Mouse (Mus musculus) heart, embryonic 13.5 days (tissue): ENCODE results near the gene Prcc. TPM values are rescaled to one million over a fixed set of nuclear protein-coding genes. Genes with fewer than 3 reads are reported as not detected.

Experiments
- ATAC-seq: fragments of 200-750 bp; cut with Nextera tagmentation; 2 replicates; pipeline ENCODE4 v1.8.0; 2017; ENCODE audit warnings: moderate TSS enrichment; ENCODE audit not compliant: insufficient number of reproducible peaks, low FRiP score, low TSS enrichment; ENCODE audit errors: extremely low read depth
- H3K27ac ChIP-seq: fragments of 300-500 bp; sonication (generic); replicated peaks from 2 replicates; pipeline ENCODE4 v1.5.1; 2015; ENCODE audit warnings: moderate library complexity, mild to moderate bottlenecking, inconsistent platforms
- H3K27me3 ChIP-seq: fragments of 300-500 bp; sonication (generic); replicated peaks from 2 replicates; pipeline ENCODE4 v1.6.1; 2015; ENCODE audit warnings: mild to moderate bottlenecking, inconsistent platforms
- H3K36me3 ChIP-seq: fragments of 300-500 bp; sonication (generic); 2 replicates; pipeline ENCODE4 v1.6.1; 2015; ENCODE audit warnings: mild to moderate bottlenecking, inconsistent platforms
- H3K4me1 ChIP-seq: fragments of 300-500 bp; sonication (generic); 2 replicates; pipeline ENCODE4 v1.6.1; 2015; ENCODE audit warnings: inconsistent platforms
- H3K4me2 ChIP-seq: fragments of 300-500 bp; sonication (generic); 2 replicates; pipeline ENCODE4 v1.6.1; 2015; ENCODE audit warnings: inconsistent platforms, mild to moderate bottlenecking, moderate library complexity
- H3K4me3 ChIP-seq: fragments of 300-500 bp; sonication (generic); 2 replicates; pipeline ENCODE4 v1.5.1; 2015; ENCODE audit warnings: moderate library complexity, mild to moderate bottlenecking, inconsistent platforms
- H3K9ac ChIP-seq: fragments of 300-500 bp; sonication (generic); 2 replicates; pipeline ENCODE4 v1.6.1; 2015; ENCODE audit warnings: inconsistent platforms, mild to moderate bottlenecking, moderate library complexity
- H3K9me3 ChIP-seq: fragments of 300-500 bp; sonication (generic); 2 replicates; pipeline ENCODE4 v1.6.1; 2016; ENCODE audit warnings: inconsistent platforms
- WGBS: fragments of 180-500 bp; shearing (Covaris S2); methylation state at CpG from one replicate; pipeline ENCODE4 v1.1.7; 2015; ENCODE audit warnings: mixed read lengths; 5-methylcytosine and 5-hydroxymethylcytosine counted together
- polyA plus RNA-seq: library from polyadenylated mRNA; unstranded; fragments of >200 nt; fragmentation: Nextera tagmentation; extraction: Ambion mirVana; gene quantifications from 2 replicates; pipeline ENCODE4 v1.2.1, GENCODE M21; 2015

Prcc gene
- polyA plus RNA-seq, 1 experiment from 2014 or later: 9.7 TPM

DNA sequence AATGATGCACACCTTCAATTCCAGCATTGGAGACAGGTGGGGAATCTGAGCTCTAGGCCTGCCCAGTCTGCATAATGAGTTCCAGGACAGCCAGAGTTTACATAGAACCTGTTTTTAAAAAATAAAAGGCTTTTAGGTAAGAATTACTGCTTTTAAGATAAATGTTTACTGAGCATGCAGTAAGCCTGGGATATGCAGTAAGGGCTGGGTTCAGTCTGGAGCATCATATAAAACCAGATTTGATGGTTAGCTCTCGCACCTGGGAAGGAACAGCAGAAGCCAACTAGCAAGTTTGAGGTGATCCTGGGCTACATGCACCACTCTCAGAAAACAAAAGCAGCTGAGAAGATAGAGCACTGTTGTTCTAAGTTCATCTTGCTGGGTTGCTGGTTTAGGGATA, 33.1 kb upstream of the Prcc start:
- peaks cover 61% of the 10 kb centered on the region for H3K36me3 ChIP-seq
- H3K27ac ChIP-seq: no peak overlapping the region
- ATAC-seq: no peak
- H3K9me3 ChIP-seq: no peaks in the 10 kb centered on the region
- H3K4me2 ChIP-seq: peak overlapping the region; percentile 89
- H3K4me3 ChIP-seq: no peak overlapping the region
- peaks cover 17% of the 10 kb centered on the region for H3K4me1 ChIP-seq
- H3K9ac ChIP-seq: peak overlapping the region; percentile 34; the same call in 1 of the 2 replicates
- H3K27me3 ChIP-seq: no peaks in the 10 kb centered on the region
- 89% methylated on average over 1 of the region's 1 CpGs for WGBS

DNA sequence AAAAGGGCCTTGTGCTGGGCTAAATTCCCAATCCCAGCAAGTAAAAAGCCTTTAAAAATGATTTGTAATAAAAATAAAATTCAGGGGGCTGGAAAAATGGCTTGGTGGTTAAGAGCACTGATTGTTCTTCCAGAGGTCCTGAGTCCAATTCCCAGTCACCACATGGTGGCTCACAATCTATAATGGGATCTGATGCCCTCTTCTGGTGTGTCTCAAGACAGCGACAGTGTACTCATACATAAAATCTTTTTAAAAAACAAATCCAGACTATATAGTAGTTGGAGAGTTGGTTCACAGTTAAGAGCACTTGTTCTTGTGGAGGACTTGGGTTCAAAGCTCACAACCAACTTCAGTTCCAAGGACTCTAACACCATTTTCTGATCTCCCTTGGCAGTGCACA, 31.6 kb upstream of the Prcc start:
- no peaks in the 10 kb centered on the region for H3K9me3 ChIP-seq
- 73% methylated on average over 1 of the region's 1 CpGs for WGBS
- H3K36me3 ChIP-seq: peaks cover 53% of the 10 kb centered on the region
- H3K4me2 ChIP-seq: no peak overlapping the region
- H3K4me1 ChIP-seq: peaks cover 26% of the 10 kb centered on the region
- no peak for ATAC-seq
- no peak overlapping the region for H3K27ac ChIP-seq
- H3K27me3 ChIP-seq: no peaks in the 10 kb centered on the region
- H3K4me3 ChIP-seq: no peak overlapping the region
- H3K9ac ChIP-seq: no peak overlapping the region

DNA sequence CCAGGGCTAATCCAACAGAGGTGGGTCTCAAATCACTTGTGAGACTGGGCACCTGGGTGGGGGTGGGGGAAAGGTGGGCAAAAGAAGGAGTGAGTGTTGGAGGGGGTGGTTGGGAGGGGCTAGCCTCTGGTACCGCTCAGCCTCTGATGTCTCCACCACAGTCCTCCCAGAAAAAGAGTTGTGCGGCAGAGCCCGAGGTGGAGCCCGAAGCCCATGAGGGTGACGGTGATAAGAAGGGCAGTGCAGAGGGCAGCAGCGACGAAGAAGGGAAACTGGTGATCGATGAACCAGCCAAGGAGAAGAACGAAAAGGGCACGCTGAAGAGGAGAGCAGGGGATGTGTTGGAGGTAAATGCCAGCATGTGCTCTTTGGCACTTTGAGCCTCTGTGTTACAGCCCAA, 28.5 kb upstream of the Prcc start:
- no peak for ATAC-seq
- no peaks in the 10 kb centered on the region for H3K27me3 ChIP-seq
- no peak overlapping the region for H3K4me2 ChIP-seq
- peaks cover 53% of the 10 kb centered on the region for H3K36me3 ChIP-seq
- H3K4me3 ChIP-seq: no peak overlapping the region
- no peak overlapping the region for H3K9ac ChIP-seq
- WGBS: 82% methylated on average over 10 of the region's 10 CpGs
- peaks cover 41% of the 10 kb centered on the region for H3K4me1 ChIP-seq
- H3K9me3 ChIP-seq: no peaks in the 10 kb centered on the region
- no peak overlapping the region for H3K27ac ChIP-seq

DNA sequence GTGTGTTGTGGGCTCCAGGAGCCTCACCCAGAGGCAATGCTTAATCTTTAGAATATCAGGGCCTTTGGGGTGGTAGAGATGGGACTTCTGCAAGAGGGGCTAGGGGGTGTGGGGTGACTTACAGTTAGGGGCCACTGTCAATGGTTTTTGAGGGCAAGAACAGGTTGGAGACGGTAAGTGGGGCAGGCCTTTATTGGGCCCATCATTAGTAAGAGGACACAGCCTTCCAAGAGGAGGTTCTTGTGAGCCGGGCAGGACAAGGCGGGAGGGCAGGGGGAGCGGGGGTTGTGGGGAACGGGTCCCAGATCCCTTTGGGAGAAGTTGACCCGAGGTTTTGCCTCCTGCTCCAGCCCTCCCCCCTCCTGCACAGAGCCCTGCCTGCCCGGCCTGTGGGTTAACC, 28.1 kb upstream of the Prcc start:
- Histone ChIP-seq H3K9ac (no peak overlapping the region), H3K4me1 (peaks cover 43% of the 10 kb centered on the region), H3K27me3 (no peaks in the 10 kb centered on the region), H3K27ac (no peak overlapping the region), H3K4me2 (no peak overlapping the region), H3K4me3 (no peak overlapping the region), H3K36me3 (peaks cover 53% of the 10 kb centered on the region), H3K9me3 (no peaks in the 10 kb centered on the region)
- 83% methylated on average over 7 of the region's 7 CpGs for whole genome bisulfite sequencing
- no peak for ATAC-seq

DNA sequence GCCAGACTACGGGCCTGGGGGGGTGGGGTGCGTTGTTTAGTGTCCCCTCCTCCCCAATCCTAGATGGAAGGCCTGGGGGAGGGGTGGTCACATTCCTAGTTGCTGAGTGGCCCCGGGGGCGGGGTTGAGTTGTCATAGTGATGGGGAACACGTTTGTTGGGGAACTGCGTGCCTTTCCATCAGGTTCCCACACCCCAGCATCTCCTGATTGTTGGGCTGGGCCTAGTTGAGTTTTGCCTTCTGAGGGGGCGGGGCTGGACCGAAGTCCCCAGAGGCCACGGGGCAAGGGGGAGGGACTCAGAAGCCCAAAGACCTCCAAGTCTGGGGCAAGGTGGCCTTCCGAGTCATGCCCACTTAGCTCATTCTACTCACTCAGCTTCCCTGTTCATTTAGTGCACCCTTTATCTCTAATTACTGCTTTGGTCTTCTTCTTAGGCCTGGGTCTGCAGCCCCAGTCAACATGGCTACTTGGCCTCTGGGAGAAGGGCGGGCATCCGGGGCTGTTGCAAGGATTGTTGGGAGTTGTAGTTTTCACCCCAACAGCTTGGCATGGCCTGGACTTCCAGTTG, 25.2 kb upstream of the Prcc start:
- Histone ChIP-seq H3K27ac (peak overlapping the region; percentile 98), H3K4me2 (peak overlapping the region; percentile 94), H3K27me3 (no peaks in the 10 kb centered on the region), H3K4me1 (peaks cover 53% of the 10 kb centered on the region), H3K9me3 (no peaks in the 10 kb centered on the region), H3K36me3 (peaks cover 33% of the 10 kb centered on the region), H3K4me3 (peak overlapping the region; percentile 55), H3K9ac (peak overlapping the region; percentile 77)
- WGBS: 9% methylated on average over 12 of the region's 12 CpGs
- ATAC-seq: peak; percentile 18; the same call in 1 of the 2 replicates

DNA sequence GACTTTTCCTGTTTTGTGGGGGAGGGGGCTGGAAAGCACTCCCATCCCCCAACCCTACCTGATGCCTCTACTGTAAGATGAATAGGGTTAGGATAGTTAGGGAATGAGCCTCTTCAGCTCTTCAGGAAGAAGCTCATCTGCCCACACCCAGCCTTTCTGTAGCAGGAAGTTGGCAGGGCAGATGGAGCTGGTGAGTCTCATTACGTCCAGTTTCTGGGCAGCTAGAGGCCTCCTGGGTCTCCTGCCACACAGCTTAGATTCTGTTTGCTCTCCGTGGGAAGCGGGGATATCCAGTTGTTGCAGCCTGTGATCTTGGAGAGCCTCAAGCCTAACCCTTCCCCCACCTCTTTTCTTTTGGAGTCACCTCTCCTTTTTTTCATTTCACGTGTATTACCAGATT, 24.5 kb upstream of the Prcc start:
- ATAC-seq: no peak
- no peaks in the 10 kb centered on the region for H3K9me3 ChIP-seq
- H3K27me3 ChIP-seq: no peaks in the 10 kb centered on the region
- H3K4me3 ChIP-seq: peak overlapping the region; percentile 55
- H3K4me1 ChIP-seq: peaks cover 53% of the 10 kb centered on the region
- H3K27ac ChIP-seq: peak overlapping the region; percentile 98
- peak overlapping the region; percentile 94 for H3K4me2 ChIP-seq
- WGBS: 8% methylated on average over 4 of the region's 4 CpGs
- peaks cover 25% of the 10 kb centered on the region for H3K36me3 ChIP-seq
- H3K9ac ChIP-seq: peak overlapping the region; percentile 77

DNA sequence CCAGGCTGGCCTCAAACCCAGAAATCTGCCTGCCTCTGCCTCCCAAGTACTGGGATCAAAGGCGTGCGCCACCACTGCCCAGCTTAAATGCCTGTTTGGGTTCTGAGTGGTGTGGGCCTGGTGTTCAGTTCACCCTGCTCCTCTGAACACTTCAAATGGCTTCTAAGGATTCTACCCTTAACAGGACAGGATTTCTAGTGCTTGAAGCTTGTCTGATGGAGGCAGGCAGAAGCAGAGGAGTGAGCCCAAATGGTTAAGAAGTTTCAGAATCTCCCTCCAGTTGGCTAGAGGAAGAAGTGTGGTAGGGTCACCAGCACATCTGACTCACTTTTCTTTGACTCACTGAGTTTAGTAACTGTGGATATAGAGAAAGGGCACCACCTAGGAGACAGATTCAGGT, 24.0 kb upstream of the Prcc start:
- Histone ChIP-seq H3K4me3 (peak overlapping the region; percentile 55), H3K4me2 (peak overlapping the region; percentile 94)
- 83% methylated on average over 2 of the region's 2 CpGs for WGBS

DNA sequence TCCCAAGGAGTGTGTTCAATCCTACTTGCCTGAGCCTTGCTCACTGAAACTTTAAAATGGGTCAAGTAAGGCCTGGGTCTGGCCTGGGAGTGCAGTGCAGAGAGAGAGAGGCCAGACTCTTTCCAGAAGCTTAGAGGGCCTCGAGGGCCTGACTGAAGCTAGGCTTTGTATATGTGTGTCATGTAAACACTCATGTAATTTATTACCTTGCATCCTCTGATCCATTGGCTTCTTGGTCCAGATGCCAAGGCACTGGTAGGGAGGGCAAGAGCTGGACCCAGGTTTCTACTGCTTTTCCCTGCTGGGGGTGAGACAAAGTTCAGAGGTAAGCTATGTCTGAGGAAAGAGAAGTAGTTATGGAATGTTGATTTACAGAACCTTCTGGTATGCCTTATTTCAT, 22.5 kb upstream of the Prcc start:
- WGBS: 3% methylated on average over 1 of the region's 1 CpGs
- Histone ChIP-seq H3K27me3 (no peaks in the 10 kb centered on the region), H3K36me3 (peaks cover 5% of the 10 kb centered on the region), H3K9ac (peak overlapping the region; percentile 100), H3K9me3 (no peaks in the 10 kb centered on the region), H3K4me1 (peaks cover 53% of the 10 kb centered on the region), H3K4me2 (peak overlapping the region; percentile 94), H3K4me3 (peak overlapping the region; percentile 94), H3K27ac (peak overlapping the region; percentile 98)
- ATAC-seq: no peak

More for the DNA sequence above, 24.0 kb upstream of the Prcc start:
- no peak for ATAC-seq
- H3K4me1 ChIP-seq: peaks cover 53% of the 10 kb centered on the region
- H3K9ac ChIP-seq: peak overlapping the region; percentile 77
- H3K9me3 ChIP-seq: no peaks in the 10 kb centered on the region
- H3K36me3 ChIP-seq: peaks cover 20% of the 10 kb centered on the region
- H3K27me3 ChIP-seq: no peaks in the 10 kb centered on the region
- H3K27ac ChIP-seq: peak overlapping the region; percentile 98

DNA sequence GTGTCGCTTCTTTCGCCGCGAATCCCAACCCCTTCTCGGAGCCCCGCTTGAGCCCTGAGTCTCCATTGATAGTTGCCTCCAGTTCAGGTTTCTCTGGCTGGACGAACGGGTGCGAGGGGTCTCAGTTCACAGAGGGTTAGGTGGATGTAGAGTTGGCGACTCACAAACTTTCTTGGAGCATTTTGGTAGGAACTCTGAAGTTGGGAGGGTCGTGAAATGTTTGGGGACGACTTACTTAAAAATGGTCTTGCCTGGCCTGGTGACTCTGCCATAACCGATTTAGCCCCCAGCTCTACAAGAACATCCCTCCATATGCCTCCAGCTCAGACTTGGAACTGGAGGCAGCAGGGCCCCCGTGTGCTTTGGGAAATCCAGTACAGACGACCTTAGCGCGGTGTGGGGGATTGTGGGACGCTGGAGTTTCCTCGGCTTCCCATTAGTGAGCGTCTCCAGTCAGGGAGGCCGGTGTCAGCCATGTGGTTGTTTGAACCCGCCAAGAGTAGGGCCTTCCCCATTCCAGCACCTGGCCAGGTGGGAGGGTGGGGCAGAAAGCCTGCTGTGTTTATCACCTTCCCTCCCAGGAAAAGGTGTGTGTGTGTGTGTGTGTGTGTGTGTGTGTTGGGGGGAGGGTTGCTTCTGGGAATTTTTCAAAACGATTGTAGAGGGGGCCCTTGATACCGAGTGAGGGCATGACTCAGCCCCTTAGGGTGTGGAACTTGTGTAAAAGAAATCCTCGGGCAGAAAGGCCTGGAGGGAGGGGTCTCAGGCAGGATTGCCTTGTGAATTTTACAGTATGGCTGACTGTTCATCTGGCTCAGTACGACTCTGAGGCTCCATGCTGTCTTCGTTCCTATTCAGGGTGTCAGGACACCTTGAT, 21.8 kb upstream of the Prcc start:
- Histone ChIP-seq H3K27me3 (no peaks in the 10 kb centered on the region), H3K9ac (peak overlapping the region; percentile 100), H3K4me2 (peak overlapping the region; percentile 94), H3K4me3 (peak overlapping the region; percentile 94), H3K27ac (peak overlapping the region; percentile 98), H3K36me3 (peaks cover 4% of the 10 kb centered on the region; the same call in 1 of the 2 replicates), H3K9me3 (no peaks in the 10 kb centered on the region), H3K4me1 (peaks cover 46% of the 10 kb centered on the region)
- WGBS: under 1% methylated on average over 27 of the region's 27 CpGs
- no peak for ATAC-seq

DNA sequence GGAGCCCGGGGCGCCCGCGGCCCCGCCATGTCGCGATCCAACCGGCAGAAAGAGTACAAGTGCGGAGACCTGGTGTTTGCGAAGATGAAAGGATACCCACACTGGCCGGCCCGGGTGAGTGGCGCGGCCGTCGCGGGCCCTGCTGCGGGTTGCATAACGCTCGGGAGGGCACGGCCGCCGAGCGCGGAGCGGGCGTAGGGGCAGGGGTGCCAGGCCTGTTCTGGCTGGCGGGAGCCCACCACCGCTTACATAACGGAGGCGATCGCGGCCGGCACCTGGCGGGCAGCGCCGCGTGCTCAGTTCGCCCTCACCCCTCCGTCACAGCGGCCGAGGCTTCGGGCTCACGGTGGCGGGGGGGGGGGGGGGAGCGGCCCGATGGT, 21.2 kb upstream of the Prcc start:
- H3K4me3 ChIP-seq: peak overlapping the region; percentile 94
- under 1% methylated on average over 41 of the region's 47 CpGs for WGBS
- H3K9ac ChIP-seq: peak overlapping the region; percentile 100

DNA sequence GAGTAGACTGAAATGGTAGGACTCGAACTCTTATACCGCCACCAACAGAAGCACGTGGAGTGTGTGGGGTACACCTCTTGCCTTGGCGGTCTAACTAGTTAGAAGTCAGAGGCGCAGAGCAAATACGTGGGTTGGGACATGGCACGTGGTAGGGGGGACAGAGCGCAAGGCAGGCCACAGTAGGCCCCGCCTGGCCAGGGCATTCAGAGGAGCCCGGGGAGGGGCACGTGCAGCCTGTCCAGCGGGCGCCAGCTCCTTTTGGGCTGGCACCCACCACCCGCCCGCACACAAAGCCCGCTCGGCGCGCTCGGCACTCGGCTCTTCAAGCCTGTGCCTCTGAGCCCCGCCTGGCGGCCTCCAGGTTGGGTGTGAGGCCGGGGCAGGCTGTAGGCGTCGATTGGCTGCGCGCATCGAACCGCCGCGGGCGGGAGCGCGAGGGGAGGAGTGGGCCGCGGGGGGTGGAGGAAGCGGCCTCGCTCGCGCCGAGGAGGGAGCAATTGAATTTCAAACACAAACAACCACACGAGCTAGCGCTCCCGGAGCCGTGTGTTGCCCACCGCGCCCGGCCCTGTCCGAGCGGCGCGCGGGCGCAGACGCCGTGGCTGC, 20.6 kb upstream of the Prcc start, which contains the start of gene Hdgf:
TSS of gene Hdgf (plus strand) at position 442 of the 606 bp plus-strand sequence.
- H3K9ac ChIP-seq: peak within 1 kb of the TSS; percentile 100
- H3K27ac ChIP-seq: peak within 1 kb of the TSS; percentile 98
- H3K4me1 ChIP-seq: peaks cover 42% of the 10 kb centered on the region
- peak; percentile 88 for ATAC-seq
- H3K27me3 ChIP-seq: no peaks in the 10 kb centered on the region
- under 1% methylated on average over 57 of the region's 57 CpGs for WGBS
- H3K36me3 ChIP-seq: no peaks in the 10 kb centered on the region
- peak within 1 kb of the TSS; percentile 94 for H3K4me2 ChIP-seq
- H3K4me3 ChIP-seq: peak within 1 kb of the TSS; percentile 94
- H3K9me3 ChIP-seq: no peaks in the 10 kb centered on the region

More for the DNA sequence above, 21.2 kb upstream of the Prcc start:
- H3K4me2 ChIP-seq: peak overlapping the region; percentile 94
- H3K27ac ChIP-seq: peak overlapping the region; percentile 98
- H3K9me3 ChIP-seq: no peaks in the 10 kb centered on the region
- H3K36me3 ChIP-seq: peaks cover 4% of the 10 kb centered on the region; the same call in 1 of the 2 replicates
- no peaks in the 10 kb centered on the region for H3K27me3 ChIP-seq
- peak; percentile 0; the same call in 1 of the 2 replicates for ATAC-seq
- peaks cover 41% of the 10 kb centered on the region for H3K4me1 ChIP-seq
